Mouse (Mus musculus) thymus, postnatal 25 days (tissue): Measurements from ENCODE around the gene Sesn1.
"Not testable (repeated sequence)": the region's sequence is repeated elsewhere in the genome, so short reads cannot be mapped to it uniquely, and the experiment has no call there.

Source experiments
- DNase-seq: peaks from one replicate; pipeline ENCODE4 v3.0.0; 2022

Sesn1 gene

GRCm38 (mm10) chr10:41822573-41823281, 13.0 kb downstream of the Sesn1 start:
- no peak for DNase-seq

GRCm38 (mm10) chr10:41823282-41823675, 13.5 kb downstream of the Sesn1 start:
- not testable (repeated sequence) for DNase-seq

GRCm38 (mm10) chr10:41823916-41824315, 14.2 kb downstream of the Sesn1 start:
- DNase-seq = no peak

GRCm38 (mm10) chr10:41825041-41825440, 15.3 kb downstream of the Sesn1 start:
- DNase-seq = no peak

- DNase-seq = no peak
Measured at GRCm38 (mm10) chr10:41825996-41826395, 16.3 kb downstream of the Sesn1 start.

- DNase-seq = no peak
Measured at GRCm38 (mm10) chr10:41826526-41827116, 16.9 kb downstream of the Sesn1 start.

GRCm38 (mm10) chr10:41827784-41828183, 18.0 kb downstream of the Sesn1 start:
- no peak for DNase-seq

- no peak for DNase-seq
Measured at GRCm38 (mm10) chr10:41829191-41829590, 19.5 kb downstream of the Sesn1 start.

- no peak for DNase-seq
Measured at GRCm38 (mm10) chr10:41829980-41830379, 20.2 kb downstream of the Sesn1 start.

GRCm38 (mm10) chr10:41830445-41830844, 20.7 kb downstream of the Sesn1 start:
- DNase-seq = no peak

- DNase-seq = peak; percentile 78
Measured at GRCm38 (mm10) chr10:41830851-41831522, 21.3 kb downstream of the Sesn1 start.

- no peak for DNase-seq
Measured at GRCm38 (mm10) chr10:41832191-41832590, 22.5 kb downstream of the Sesn1 start.

GRCm38 (mm10) chr10:41834131-41834530, 24.4 kb downstream of the Sesn1 start:
- DNase-seq = peak; percentile 31

- no peak for DNase-seq
Measured at GRCm38 (mm10) chr10:41838911-41839310, 29.2 kb downstream of the Sesn1 start.

- DNase-seq = no peak
Measured at GRCm38 (mm10) chr10:41847737-41848136, 38.0 kb downstream of the Sesn1 start.

GRCm38 (mm10) chr10:41848721-41849120, 39.0 kb downstream of the Sesn1 start:
- DNase-seq = no peak

- no peak for DNase-seq
Measured at GRCm38 (mm10) chr10:41859820-41860219, 50.1 kb downstream of the Sesn1 start.

- DNase-seq = no peak
Measured at GRCm38 (mm10) chr10:41860275-41860688, 50.5 kb downstream of the Sesn1 start.

- no peak for DNase-seq
Measured at GRCm38 (mm10) chr10:41863053-41863452, 53.3 kb downstream of the Sesn1 start.

GRCm38 (mm10) chr10:41866069-41866837, 56.5 kb downstream of the Sesn1 start:
- no peak for DNase-seq

GRCm38 (mm10) chr10:41866838-41867154, 57.1 kb downstream of the Sesn1 start:
- DNase-seq = no peak

- DNase-seq = no peak
Measured at GRCm38 (mm10) chr10:41867956-41868355, 58.2 kb downstream of the Sesn1 start.

GRCm38 (mm10) chr10:41870101-41870500, 60.4 kb downstream of the Sesn1 start:
- no peak for DNase-seq
